Mouse (Mus musculus): ENCODE results near the gene Cfap100. TPM values are rescaled to one million over a fixed set of nuclear protein-coding genes. Genes with fewer than 3 reads are reported as not detected.

Cfap100 gene
- total RNA-seq, 2 experiments from 2014 or later, result 10.7 to 16.8 TPM

DNA sequence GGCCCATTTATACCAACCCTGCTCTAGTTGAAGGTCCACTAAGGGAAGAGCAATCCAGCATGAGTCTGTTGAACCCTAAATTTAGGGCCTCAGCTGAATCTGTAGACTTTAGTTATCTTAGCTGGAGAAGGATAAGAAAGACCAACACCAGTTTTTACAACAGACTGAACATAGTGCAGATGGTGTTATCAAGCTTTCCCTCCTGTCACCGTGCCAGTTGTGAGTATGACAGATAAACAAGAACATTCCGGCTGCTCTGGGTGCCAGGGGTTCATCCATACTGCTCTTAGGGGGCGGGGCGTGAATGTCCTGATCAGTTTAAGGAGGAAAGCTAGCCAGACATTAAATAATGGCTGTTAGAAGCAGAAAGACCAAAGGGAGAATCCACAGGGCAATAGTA is 54.0 kb downstream of the Cfap100 start:
- DNase-seq, result no peak

DNA sequence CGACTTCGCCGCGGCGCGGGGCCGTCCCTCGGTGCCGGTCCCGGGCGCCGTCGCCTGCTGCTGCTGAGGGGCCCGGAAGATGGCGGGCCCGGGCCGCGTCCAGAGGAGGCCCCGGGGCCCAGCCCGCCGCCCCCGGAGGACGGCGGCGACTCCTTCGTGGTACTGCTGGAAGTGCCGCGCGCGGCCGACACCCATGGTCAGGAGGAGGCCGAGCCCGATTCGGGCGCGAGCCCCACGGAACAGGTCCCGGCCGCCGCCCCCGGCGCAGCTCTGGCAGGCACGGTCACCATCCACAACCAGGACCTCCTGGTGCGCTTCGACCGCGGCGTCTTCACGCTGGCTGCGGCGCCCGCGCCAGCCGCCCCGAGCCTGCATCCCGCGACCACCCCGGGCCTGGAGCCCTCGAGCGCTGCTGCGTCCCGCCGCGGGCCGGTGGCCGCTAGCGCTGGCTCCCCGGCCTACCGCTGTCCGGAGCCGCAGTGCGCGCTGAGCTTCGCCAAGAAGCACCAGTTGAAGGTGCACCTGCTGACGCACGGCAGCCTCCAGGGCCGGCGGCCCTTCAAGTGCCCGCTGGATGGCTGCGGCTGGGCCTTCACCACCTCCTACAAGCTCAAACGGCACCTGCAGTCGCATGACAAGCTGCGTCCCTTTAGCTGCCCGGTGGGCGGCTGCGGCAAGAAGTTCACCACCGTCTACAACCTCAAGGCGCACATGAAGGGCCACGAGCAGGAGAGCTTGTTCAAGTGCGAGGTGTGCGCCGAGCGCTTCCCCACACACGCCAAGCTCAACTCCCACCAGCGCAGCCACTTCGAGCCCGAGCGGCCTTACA is 58.7 kb downstream of the Cfap100 start:
- peak; percentile 21 to 42 for DNase-seq

DNA sequence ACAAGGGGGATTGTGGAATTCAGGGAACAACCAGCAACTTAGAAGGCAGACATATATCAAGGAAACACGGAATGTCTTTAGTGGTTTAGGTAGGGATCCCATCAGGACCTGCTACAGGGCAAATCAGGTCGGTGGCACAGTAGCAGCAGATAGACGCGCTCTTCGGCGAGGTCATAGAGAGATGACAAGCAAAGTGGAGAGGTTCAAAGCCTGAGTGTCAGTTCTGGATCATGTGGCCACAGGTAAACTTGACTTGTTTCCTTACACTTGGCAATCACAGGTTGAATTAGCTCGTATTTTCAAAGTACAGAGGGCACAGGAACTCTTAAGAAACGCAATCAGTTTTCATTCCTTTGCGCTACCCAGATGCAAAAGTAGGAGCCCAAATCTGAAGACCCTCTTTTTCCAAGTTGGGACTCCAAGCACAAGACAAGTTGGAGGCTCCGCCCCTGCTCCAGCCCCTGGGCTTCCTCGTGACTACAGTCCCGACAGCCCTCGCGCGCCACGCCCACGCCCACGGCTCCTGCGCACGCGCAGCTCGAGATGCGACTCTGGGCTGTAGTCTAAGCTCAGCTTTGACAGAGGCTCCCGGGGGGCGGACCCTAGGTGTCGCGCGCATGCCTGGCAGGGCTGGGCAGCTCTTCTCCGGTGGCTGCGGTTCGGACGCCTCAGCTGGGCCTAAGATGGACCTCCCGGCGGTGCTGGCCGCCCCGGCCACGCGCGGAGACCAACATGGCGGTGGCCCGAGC is 59.4 kb downstream of the Cfap100 start, which contains the start of gene Zxdc:
Gene Zxdc (plus strand): TSS at position 517 of the 749 bp plus-strand sequence.
- peak; percentile 99 for DNase-seq

DNA sequence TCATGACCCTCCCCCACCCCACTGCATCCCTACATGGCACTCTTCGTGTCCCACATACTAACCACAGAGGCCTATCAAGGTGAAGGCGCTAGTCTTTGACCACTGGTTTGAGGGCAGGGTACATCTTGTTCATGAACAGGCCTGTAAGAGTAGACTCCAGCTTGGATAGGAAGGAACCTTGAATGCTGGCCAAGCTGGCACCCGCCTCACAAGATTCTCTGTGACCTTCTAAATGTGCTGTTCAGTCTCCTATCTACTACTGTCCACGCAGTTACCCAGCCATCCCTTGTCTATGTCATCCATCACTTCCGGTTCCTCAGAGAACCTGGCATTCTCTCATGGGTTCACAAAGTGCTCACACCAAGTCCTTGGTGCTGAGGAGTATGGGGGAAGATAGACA is 65.3 kb downstream of the Cfap100 start:
- no peak for DNase-seq

DNA sequence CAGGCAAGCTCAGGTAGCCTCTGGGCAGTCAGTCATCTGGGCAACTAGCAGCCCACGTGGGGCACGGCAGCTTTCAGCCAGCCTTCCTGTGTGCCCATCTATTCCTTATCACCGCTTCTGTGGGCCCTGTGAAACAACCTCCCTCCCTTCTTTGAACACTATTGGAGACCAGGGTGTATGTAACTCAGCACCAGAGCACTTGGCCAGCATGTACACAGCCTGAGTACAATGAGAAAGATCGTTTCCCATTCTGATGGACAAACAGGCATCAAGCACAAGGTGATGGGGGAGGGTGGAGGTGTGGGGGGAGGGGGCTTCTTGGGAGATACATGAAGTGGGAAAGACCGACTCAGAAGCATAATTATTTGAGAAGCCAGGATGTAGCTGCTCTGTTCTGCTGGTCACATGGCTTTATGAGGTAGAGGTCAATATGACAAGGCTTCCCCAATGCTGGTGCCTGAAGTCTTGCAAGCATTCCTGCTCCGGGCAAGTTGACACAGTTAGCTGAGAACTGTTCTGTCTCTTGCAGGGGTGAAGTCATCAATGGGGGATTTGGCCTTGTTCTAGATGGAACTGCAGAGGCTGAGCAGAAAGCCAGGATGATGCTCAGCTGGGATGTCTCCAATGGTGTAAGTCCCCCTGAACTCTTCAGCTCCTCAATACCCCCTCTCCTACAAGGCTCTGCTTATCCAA is 67.5 kb downstream of the Cfap100 start:
- no peak for DNase-seq

DNA sequence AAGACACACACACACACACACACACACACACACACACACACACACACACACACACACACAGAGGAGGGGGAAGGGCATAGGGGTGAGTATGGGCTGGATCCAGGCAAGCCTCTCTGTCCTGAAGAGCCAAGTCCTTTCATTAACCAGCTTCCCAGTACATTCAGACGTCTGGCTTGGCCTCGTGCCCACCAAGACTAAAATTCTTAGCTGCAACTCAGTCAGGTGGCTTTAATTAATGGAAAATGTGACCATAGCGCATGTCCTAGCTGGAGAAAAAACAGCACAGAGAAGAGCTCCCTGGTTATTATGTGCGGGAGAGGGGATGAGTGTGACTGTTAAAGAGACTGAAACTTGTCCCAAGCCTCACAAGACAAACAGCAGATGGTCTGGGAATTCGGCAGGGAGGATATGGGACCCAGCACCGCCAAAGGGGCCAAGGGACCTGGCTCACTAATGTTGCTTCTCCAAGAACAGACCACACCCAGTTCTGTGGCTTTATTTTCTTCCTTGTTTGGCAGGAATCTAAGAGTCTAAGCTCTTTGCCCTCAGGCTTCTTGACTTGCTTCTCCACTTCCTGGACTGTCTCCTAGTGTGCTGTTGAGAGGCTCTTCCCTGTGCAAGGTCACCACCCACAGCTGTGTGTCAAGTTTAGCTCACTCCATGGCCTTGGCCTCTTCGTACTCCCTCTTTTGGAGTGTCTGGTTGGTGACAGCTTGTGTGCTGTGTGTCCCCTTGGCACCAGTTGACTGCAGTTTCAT is 68.4 kb downstream of the Cfap100 start:
- no peak for DNase-seq

DNA sequence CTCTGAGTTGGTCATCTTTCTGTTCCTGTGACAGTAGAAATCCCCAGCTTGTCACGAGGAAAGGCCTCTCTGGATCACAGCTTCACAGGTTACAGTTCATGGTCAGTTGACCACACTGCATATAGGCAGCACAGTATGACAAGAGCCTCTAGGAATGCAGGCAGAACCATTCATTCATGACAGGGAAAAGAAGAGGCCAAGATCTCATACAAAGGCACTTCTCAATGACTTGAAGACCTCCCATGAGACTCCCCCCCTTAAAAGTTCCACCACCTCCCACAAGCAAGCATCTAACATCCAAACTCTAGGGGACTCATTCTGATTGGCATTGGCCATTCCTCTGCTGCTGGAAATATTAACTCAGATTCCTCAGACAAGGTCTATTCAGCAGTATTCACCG is 69.2 kb downstream of the Cfap100 start:
- DNase-seq, result no peak

DNA sequence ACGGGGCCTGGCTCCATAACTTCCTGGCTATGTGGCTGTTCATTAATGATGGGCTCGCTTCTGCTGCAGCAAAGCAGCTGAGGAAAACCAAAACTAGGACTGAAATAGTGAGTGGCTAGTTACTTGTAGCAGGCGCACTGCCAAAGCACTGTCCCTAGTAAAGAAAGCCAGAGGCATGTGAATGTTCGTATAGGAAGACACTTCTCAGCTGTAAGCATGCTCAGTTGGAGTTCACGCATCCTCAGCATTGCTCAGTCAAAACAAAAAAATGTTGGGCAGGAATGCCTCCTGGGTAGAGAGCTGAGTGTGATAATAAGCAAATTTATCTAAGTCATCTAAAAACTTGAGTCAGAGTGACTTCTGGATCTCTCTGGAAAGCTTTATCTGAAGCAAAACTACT is 70.5 kb downstream of the Cfap100 start:
- DNase-seq, result no peak

Other genes with a start within 250 kb of the Cfap100 start
- not detected for gene V1ra8, start 226.0 kb downstream of the Cfap100 start, total RNA-seq (2021)
- gene Vmn1r53, start 204.4 kb downstream of the Cfap100 start, total RNA-seq (2021), result not detected
- gene Vmn1r54, start 182.5 kb downstream of the Cfap100 start, total RNA-seq (2021), result not detected
- gene BC048671, start 127.6 kb downstream of the Cfap100 start, total RNA-seq (2021), result not detected
- gene Chst13, start 103.6 kb downstream of the Cfap100 start, total RNA-seq (2021), result not detected
- not detected for gene Uroc1, start 95.5 kb downstream of the Cfap100 start, total RNA-seq (2021)
- gene Zxdc, start 59.3 kb downstream of the Cfap100 start, total RNA-seq (2021), result 10 to 100 TPM; 29.6 to 33.5 TPM
- gene Klf15, start 33.8 kb upstream of the Cfap100 start, total RNA-seq (2021), result 10 to 100 TPM; 26.2 to 41.7 TPM
- 10 to 100 TPM; 40.9 to 41.3 TPM for gene Aldh1l1, start 57.6 kb upstream of the Cfap100 start, total RNA-seq (2021)
- 1 to 10 TPM; 3.3 to 4.1 TPM for gene Slc41a3, start 175.9 kb upstream of the Cfap100 start, total RNA-seq (2021)